Mouse (Mus musculus): ENCODE results near the gene Ildr2. TPM values are rescaled to one million over a fixed set of nuclear protein-coding genes. Genes with fewer than 3 reads are reported as not detected.

Gene Ildr2
- polyA plus RNA-seq, 1 experiment from 2014 or later, result 0.11 TPM

GRCm38 (mm10) chr1:166311151-166311550, 57.2 kb downstream of the Ildr2 start:
- peaks cover 53% of the 10 kb centered on the region for H3K27me3 ChIP-seq
- H3K4me1 ChIP-seq, result peaks cover 12% of the 10 kb centered on the region
- no peak overlapping the region for H3K4me3 ChIP-seq
- no peak overlapping the region for H3K27ac ChIP-seq
- no peak overlapping the region for H3K4me2 ChIP-seq (replicated peaks)
- no peak for ATAC-seq (ENCODE audit: low FRiP score, low read depth)
- no peaks in the 10 kb centered on the region for H3K9me3 ChIP-seq
- H3K9ac ChIP-seq, result no peak overlapping the region
- no peaks in the 10 kb centered on the region for H3K36me3 ChIP-seq
- 74% methylated on average over 5 of the region's 5 CpGs for WGBS

GRCm38 (mm10) chr1:166313637-166314036, 59.7 kb downstream of the Ildr2 start:
- no peaks in the 10 kb centered on the region for H3K36me3 ChIP-seq
- whole genome bisulfite sequencing, result 63% methylated on average over 1 of the region's 1 CpGs
- ATAC-seq (ENCODE audit: low FRiP score, low read depth), result no peak
- H3K4me3 ChIP-seq, result no peak overlapping the region
- no peak overlapping the region for H3K27ac ChIP-seq
- peaks cover 34% of the 10 kb centered on the region for H3K27me3 ChIP-seq
- no peaks in the 10 kb centered on the region for H3K9me3 ChIP-seq
- no peak overlapping the region for H3K9ac ChIP-seq
- peaks cover 9% of the 10 kb centered on the region for H3K4me1 ChIP-seq
- no peak overlapping the region for H3K4me2 ChIP-seq (replicated peaks)

GRCm38 (mm10) chr1:166315706-166316105, 61.8 kb downstream of the Ildr2 start:
- WGBS, result 76% methylated on average over 4 of the region's 4 CpGs
- Histone ChIP-seq H3K4me1 (no peaks in the 10 kb centered on the region), H3K9ac (no peak overlapping the region), H3K27ac (no peak overlapping the region), H3K9me3 (no peaks in the 10 kb centered on the region), H3K27me3 (peaks cover 14% of the 10 kb centered on the region), H3K36me3 (no peaks in the 10 kb centered on the region), H3K4me3 (no peak overlapping the region), H3K4me2 (replicated peaks) (no peak overlapping the region)
- no peak for ATAC-seq (ENCODE audit: low FRiP score, low read depth)

GRCm38 (mm10) chr1:166319132-166319698, 65.3 kb downstream of the Ildr2 start:
- Histone ChIP-seq H3K4me3 (no peak overlapping the region), H3K27ac (no peak overlapping the region), H3K4me2 (replicated peaks) (no peak overlapping the region), H3K4me1 (no peaks in the 10 kb centered on the region), H3K27me3 (no peaks in the 10 kb centered on the region), H3K9me3 (no peaks in the 10 kb centered on the region), H3K9ac (no peak overlapping the region), H3K36me3 (no peaks in the 10 kb centered on the region)
- ATAC-seq (ENCODE audit: low FRiP score, low read depth), result no peak
- WGBS, result 9% methylated on average over 4 of the region's 4 CpGs

- no peak overlapping the region for H3K4me2 ChIP-seq (replicated peaks)
- H3K4me3 ChIP-seq, result no peak overlapping the region
- H3K27me3 ChIP-seq, result no peaks in the 10 kb centered on the region
- H3K9me3 ChIP-seq, result no peaks in the 10 kb centered on the region
- WGBS, result 69% methylated on average over 3 of the region's 3 CpGs
- H3K9ac ChIP-seq, result no peak overlapping the region
- no peak for ATAC-seq (ENCODE audit: low FRiP score, low read depth)
- no peaks in the 10 kb centered on the region for H3K4me1 ChIP-seq
- no peak overlapping the region for H3K27ac ChIP-seq
- no peaks in the 10 kb centered on the region for H3K36me3 ChIP-seq
Observed at GRCm38 (mm10) chr1:166326421-166326820, 72.5 kb downstream of the Ildr2 start.

GRCm38 (mm10) chr1:166330752-166331151, 76.8 kb downstream of the Ildr2 start:
- no peaks in the 10 kb centered on the region for H3K4me1 ChIP-seq
- no peak overlapping the region for H3K4me2 ChIP-seq (replicated peaks)
- H3K9me3 ChIP-seq, result no peaks in the 10 kb centered on the region
- H3K27me3 ChIP-seq, result no peaks in the 10 kb centered on the region
- H3K4me3 ChIP-seq, result no peak overlapping the region
- no peak overlapping the region for H3K9ac ChIP-seq
- H3K36me3 ChIP-seq, result no peaks in the 10 kb centered on the region
- WGBS, result 52% methylated on average over 3 of the region's 3 CpGs
- H3K27ac ChIP-seq, result no peak overlapping the region
- no peak for ATAC-seq (ENCODE audit: low FRiP score, low read depth)

GRCm38 (mm10) chr1:166339110-166339509, 85.2 kb downstream of the Ildr2 start:
- no peaks in the 10 kb centered on the region for H3K4me1 ChIP-seq
- WGBS, result 84% methylated on average over 6 of the region's 6 CpGs
- H3K4me2 ChIP-seq (replicated peaks), result no peak overlapping the region
- H3K27me3 ChIP-seq, result no peaks in the 10 kb centered on the region
- H3K27ac ChIP-seq, result no peak overlapping the region
- H3K9ac ChIP-seq, result no peak overlapping the region
- no peak overlapping the region for H3K4me3 ChIP-seq
- no peaks in the 10 kb centered on the region for H3K9me3 ChIP-seq
- ATAC-seq (ENCODE audit: low FRiP score, low read depth), result no peak
- H3K36me3 ChIP-seq, result no peaks in the 10 kb centered on the region

GRCm38 (mm10) chr1:166342060-166342459, 88.1 kb downstream of the Ildr2 start:
- no peak overlapping the region for H3K27ac ChIP-seq
- H3K27me3 ChIP-seq, result no peaks in the 10 kb centered on the region
- no peak overlapping the region for H3K9ac ChIP-seq
- no peaks in the 10 kb centered on the region for H3K9me3 ChIP-seq
- H3K4me1 ChIP-seq, result 0 out of 2 replicates have a peak, but pooled peaks cover 5% of the 10 kb centered on the region
- H3K36me3 ChIP-seq, result no peaks in the 10 kb centered on the region
- 65% methylated on average over 2 of the region's 2 CpGs for WGBS
- no peak for ATAC-seq (ENCODE audit: low FRiP score, low read depth)
- H3K4me2 ChIP-seq (replicated peaks), result no peak overlapping the region
- H3K4me3 ChIP-seq, result no peak overlapping the region

- H3K4me1 ChIP-seq, result 0 out of 2 replicates have a peak, but pooled peaks cover 5% of the 10 kb centered on the region
- 84% methylated on average over 1 of the region's 1 CpGs for WGBS
- no peak for ATAC-seq (ENCODE audit: low FRiP score, low read depth)
Observed at GRCm38 (mm10) chr1:166342539-166342938, 88.6 kb downstream of the Ildr2 start.

GRCm38 (mm10) chr1:166343586-166343985, 89.6 kb downstream of the Ildr2 start:
- WGBS, result 63% methylated on average over 5 of the region's 5 CpGs

More at GRCm38 (mm10) chr1:166342539-166342938, 88.6 kb downstream of the Ildr2 start:
- H3K27ac ChIP-seq, result no peak overlapping the region
- no peak overlapping the region for H3K4me2 ChIP-seq (replicated peaks)
- H3K27me3 ChIP-seq, result no peaks in the 10 kb centered on the region
- H3K36me3 ChIP-seq, result no peaks in the 10 kb centered on the region
- no peak overlapping the region for H3K4me3 ChIP-seq
- no peak overlapping the region for H3K9ac ChIP-seq
- H3K9me3 ChIP-seq, result no peaks in the 10 kb centered on the region

GRCm38 (mm10) chr1:166344300-166345077, 90.5 kb downstream of the Ildr2 start:
- Histone ChIP-seq H3K27ac (no peak overlapping the region), H3K9ac (no peak overlapping the region), H3K9me3 (no peaks in the 10 kb centered on the region), H3K4me3 (no peak overlapping the region), H3K4me2 (replicated peaks) (no peak overlapping the region), H3K36me3 (no peaks in the 10 kb centered on the region), H3K4me1 (peaks cover 10% of the 10 kb centered on the region), H3K27me3 (no peaks in the 10 kb centered on the region)
- 36% methylated on average over 8 of the region's 8 CpGs for WGBS
- no peak for ATAC-seq (ENCODE audit: low FRiP score, low read depth)

More at GRCm38 (mm10) chr1:166343586-166343985, 89.6 kb downstream of the Ildr2 start:
- no peak overlapping the region for H3K4me3 ChIP-seq
- H3K27me3 ChIP-seq, result no peaks in the 10 kb centered on the region
- no peak overlapping the region for H3K4me2 ChIP-seq (replicated peaks)
- no peak overlapping the region for H3K27ac ChIP-seq
- H3K36me3 ChIP-seq, result no peaks in the 10 kb centered on the region
- H3K4me1 ChIP-seq, result 0 out of 2 replicates have a peak, but pooled peaks cover 5% of the 10 kb centered on the region
- H3K9me3 ChIP-seq, result no peaks in the 10 kb centered on the region
- no peak overlapping the region for H3K9ac ChIP-seq
- no peak for ATAC-seq (ENCODE audit: low FRiP score, low read depth)

GRCm38 (mm10) chr1:166345602-166346001, 91.7 kb downstream of the Ildr2 start:
- peaks cover 14% of the 10 kb centered on the region for H3K4me1 ChIP-seq
- H3K36me3 ChIP-seq, result no peaks in the 10 kb centered on the region
- H3K4me3 ChIP-seq, result no peak overlapping the region
- no peaks in the 10 kb centered on the region for H3K27me3 ChIP-seq
- 94% methylated on average over 6 of the region's 6 CpGs for WGBS
- no peak for ATAC-seq (ENCODE audit: low FRiP score, low read depth)
- no peak overlapping the region for H3K4me2 ChIP-seq (replicated peaks)
- H3K9ac ChIP-seq, result no peak overlapping the region
- H3K27ac ChIP-seq, result no peak overlapping the region
- H3K9me3 ChIP-seq, result no peaks in the 10 kb centered on the region
